Mouse (Mus musculus): ENCODE results near the gene Alyref. TPM values are rescaled to one million over a fixed set of nuclear protein-coding genes. Genes with fewer than 3 reads are reported as not detected.
"Not testable (repeated sequence)": the region's sequence is repeated elsewhere in the genome, so short reads cannot be mapped to it uniquely, and the experiment has no call there.

The Alyref gene
- polyA plus RNA-seq, 1 experiment from 2014 or later: 254 TPM

GRCm38 (mm10) chr11:120565114-120565513, 33.1 kb downstream of the Alyref start:
- 84% methylated on average over 9 of the region's 9 CpGs for whole genome bisulfite sequencing
- Histone ChIP-seq H3K4me2 (ENCODE audit: low read length) (no peak overlapping the region), H3K9ac (ENCODE audit: low read length) (no peak overlapping the region), H3K4me1 (ENCODE audit: control insufficient read depth in 2 of 2, insufficient read depth in 2 of 2, low read length in 2 of 2) (no peaks in the 10 kb centered on the region), H3K27me3 (ENCODE audit: control insufficient read depth, insufficient read depth, low read length) (no peaks in the 10 kb centered on the region), H3K4me3 (ENCODE audit: control insufficient read depth in 1 of 2, insufficient read depth in 1 of 2, low read depth in 1 of 2, low read length in 2 of 2) (no peak overlapping the region), H3K9me3 (ENCODE audit: control insufficient read depth, low read length) (no peaks in the 10 kb centered on the region), H3K27ac (replicated peaks in 1 of 2; ENCODE audit: control insufficient read depth in 1 of 2, insufficient read depth in 1 of 2, low read depth in 2 of 2, low read length in 2 of 2) (no peak overlapping the region), H3K36me3 (ENCODE audit: control insufficient read depth, insufficient read depth, low read length) (peaks cover 99% of the 10 kb centered on the region)
- ATAC-seq (ENCODE audit: insufficient number of reproducible peaks, insufficient read depth, low FRiP score, low read depth): no peak

- ATAC-seq (ENCODE audit: insufficient number of reproducible peaks, insufficient read depth, low FRiP score, low read depth): no peak
- H3K4me1 ChIP-seq (ENCODE audit: control insufficient read depth in 2 of 2, insufficient read depth in 2 of 2, low read length in 2 of 2): no peaks in the 10 kb centered on the region
- no peak overlapping the region for H3K27ac ChIP-seq (replicated peaks in 1 of 2; ENCODE audit: control insufficient read depth in 1 of 2, insufficient read depth in 1 of 2, low read depth in 2 of 2, low read length in 2 of 2)
- 95% methylated on average over 13 of the region's 13 CpGs for WGBS
- peaks cover 92% of the 10 kb centered on the region for H3K36me3 ChIP-seq (ENCODE audit: control insufficient read depth, insufficient read depth, low read length)
- H3K27me3 ChIP-seq (ENCODE audit: control insufficient read depth, insufficient read depth, low read length): no peaks in the 10 kb centered on the region
- no peak overlapping the region for H3K4me3 ChIP-seq (ENCODE audit: control insufficient read depth in 1 of 2, insufficient read depth in 1 of 2, low read depth in 1 of 2, low read length in 2 of 2)
- H3K9me3 ChIP-seq (ENCODE audit: control insufficient read depth, low read length): no peaks in the 10 kb centered on the region
- H3K9ac ChIP-seq (ENCODE audit: low read length): no peak overlapping the region
- H3K4me2 ChIP-seq (ENCODE audit: low read length): no peak overlapping the region
Measured at GRCm38 (mm10) chr11:120562949-120563348, 35.2 kb downstream of the Alyref start.

GRCm38 (mm10) chr11:120560952-120561728, 37.0 kb downstream of the Alyref start:
- H3K27me3 ChIP-seq (ENCODE audit: control insufficient read depth, insufficient read depth, low read length): no peaks in the 10 kb centered on the region
- no peak overlapping the region for H3K9ac ChIP-seq (ENCODE audit: low read length)
- no peak overlapping the region for H3K4me2 ChIP-seq (ENCODE audit: low read length)
- peaks cover 74% of the 10 kb centered on the region for H3K36me3 ChIP-seq (ENCODE audit: control insufficient read depth, insufficient read depth, low read length)
- ATAC-seq (ENCODE audit: insufficient number of reproducible peaks, insufficient read depth, low FRiP score, low read depth): no peak
- H3K27ac ChIP-seq (replicated peaks in 1 of 2; ENCODE audit: control insufficient read depth in 1 of 2, insufficient read depth in 1 of 2, low read depth in 2 of 2, low read length in 2 of 2): no peak overlapping the region
- WGBS: 91% methylated on average over 13 of the region's 13 CpGs
- H3K9me3 ChIP-seq (ENCODE audit: control insufficient read depth, low read length): 0 out of 2 replicates have a peak, but pooled peaks cover 5% of the 10 kb centered on the region
- H3K4me3 ChIP-seq (ENCODE audit: control insufficient read depth in 1 of 2, insufficient read depth in 1 of 2, low read depth in 1 of 2, low read length in 2 of 2): no peak overlapping the region
- no peaks in the 10 kb centered on the region for H3K4me1 ChIP-seq (ENCODE audit: control insufficient read depth in 2 of 2, insufficient read depth in 2 of 2, low read length in 2 of 2)

GRCm38 (mm10) chr11:120558843-120559242, 39.3 kb downstream of the Alyref start:
- H3K9ac ChIP-seq (ENCODE audit: low read length): not testable (repeated sequence)

GRCm38 (mm10) chr11:120555260-120555659, 42.9 kb downstream of the Alyref start:
- 45% methylated on average over 2 of the region's 2 CpGs for WGBS
- Histone ChIP-seq H3K36me3 (ENCODE audit: control insufficient read depth, insufficient read depth, low read length) (peaks cover 15% of the 10 kb centered on the region), H3K4me2 (ENCODE audit: low read length) (peak overlapping the region; percentile 21; the same call in 1 of the 2 replicates), H3K27ac (replicated peaks in 1 of 2; ENCODE audit: control insufficient read depth in 1 of 2, insufficient read depth in 1 of 2, low read depth in 2 of 2, low read length in 2 of 2) (peak overlapping the region; percentile 17 to 67; a peak in 2 of 4 replicates), H3K9me3 (ENCODE audit: control insufficient read depth, low read length) (0 out of 2 replicates have a peak, but pooled peaks cover 5% of the 10 kb centered on the region), H3K9ac (ENCODE audit: low read length) (peak overlapping the region; percentile 46), H3K4me3 (ENCODE audit: control insufficient read depth in 1 of 2, insufficient read depth in 1 of 2, low read depth in 1 of 2, low read length in 2 of 2) (no peak overlapping the region), H3K4me1 (ENCODE audit: control insufficient read depth in 2 of 2, insufficient read depth in 2 of 2, low read length in 2 of 2) (peaks cover 7 to 12% of the 10 kb centered on the region in 2 experiments; a peak in 3 of 4 replicates), H3K27me3 (ENCODE audit: control insufficient read depth, insufficient read depth, low read length) (no peaks in the 10 kb centered on the region)
- ATAC-seq (ENCODE audit: insufficient number of reproducible peaks, insufficient read depth, low FRiP score, low read depth): no peak

More at GRCm38 (mm10) chr11:120558843-120559242, 39.3 kb downstream of the Alyref start:
- not testable (repeated sequence) for H3K4me2 ChIP-seq (ENCODE audit: low read length); H3K27me3 ChIP-seq (ENCODE audit: control insufficient read depth, insufficient read depth, low read length); H3K27ac ChIP-seq (replicated peaks in 1 of 2; ENCODE audit: control insufficient read depth in 1 of 2, insufficient read depth in 1 of 2, low read depth in 2 of 2, low read length in 2 of 2); ATAC-seq (ENCODE audit: insufficient number of reproducible peaks, insufficient read depth, low FRiP score, low read depth); H3K9me3 ChIP-seq (ENCODE audit: control insufficient read depth, low read length); H3K4me3 ChIP-seq (ENCODE audit: control insufficient read depth in 1 of 2, insufficient read depth in 1 of 2, low read depth in 1 of 2, low read length in 2 of 2)
- H3K4me1 ChIP-seq (ENCODE audit: control insufficient read depth in 2 of 2, insufficient read depth in 2 of 2, low read length in 2 of 2): peaks cover 7 to 11% of the 10 kb centered on the region in 2 experiments; a peak in 3 of 4 replicates
- WGBS: 84% methylated on average over 6 of the region's 6 CpGs
- H3K36me3 ChIP-seq (ENCODE audit: control insufficient read depth, insufficient read depth, low read length): peaks cover 51% of the 10 kb centered on the region

- WGBS: 20% methylated on average over 7 of the region's 7 CpGs
- Histone ChIP-seq H3K36me3 (ENCODE audit: control insufficient read depth, insufficient read depth, low read length) (peaks cover 11% of the 10 kb centered on the region), H3K27ac (replicated peaks in 1 of 2; ENCODE audit: control insufficient read depth in 1 of 2, insufficient read depth in 1 of 2, low read depth in 2 of 2, low read length in 2 of 2) (peak overlapping the region; percentile 29 to 67), H3K4me2 (ENCODE audit: low read length) (peak overlapping the region; percentile 21; the same call in 1 of the 2 replicates), H3K4me3 (ENCODE audit: control insufficient read depth in 1 of 2, insufficient read depth in 1 of 2, low read depth in 1 of 2, low read length in 2 of 2) (no peak overlapping the region), H3K4me1 (ENCODE audit: control insufficient read depth in 2 of 2, insufficient read depth in 2 of 2, low read length in 2 of 2) (peaks cover 10 to 16% of the 10 kb centered on the region in 2 experiments), H3K27me3 (ENCODE audit: control insufficient read depth, insufficient read depth, low read length) (no peaks in the 10 kb centered on the region), H3K9ac (ENCODE audit: low read length) (peak overlapping the region; percentile 46), H3K9me3 (ENCODE audit: control insufficient read depth, low read length) (0 out of 2 replicates have a peak, but pooled peaks cover 5% of the 10 kb centered on the region)
- ATAC-seq (ENCODE audit: insufficient number of reproducible peaks, insufficient read depth, low FRiP score, low read depth): 0 out of 2 replicates have a peak, but pooled peaks have one; percentile 46
Measured at GRCm38 (mm10) chr11:120554834-120555233, 43.3 kb downstream of the Alyref start.

- ATAC-seq (ENCODE audit: insufficient number of reproducible peaks, insufficient read depth, low FRiP score, low read depth): no peak
- 58% methylated on average over 5 of the region's 5 CpGs for WGBS
Measured at GRCm38 (mm10) chr11:120552736-120553135, 45.4 kb downstream of the Alyref start.

More at GRCm38 (mm10) chr11:120552736-120553135, 45.4 kb downstream of the Alyref start:
- H3K27me3 ChIP-seq (ENCODE audit: control insufficient read depth, insufficient read depth, low read length): no peaks in the 10 kb centered on the region
- H3K9ac ChIP-seq (ENCODE audit: low read length): no peak overlapping the region
- peaks cover 19 to 27% of the 10 kb centered on the region in 2 experiments for H3K4me1 ChIP-seq (ENCODE audit: control insufficient read depth in 2 of 2, insufficient read depth in 2 of 2, low read length in 2 of 2)
- H3K27ac ChIP-seq (replicated peaks in 1 of 2; ENCODE audit: control insufficient read depth in 1 of 2, insufficient read depth in 1 of 2, low read depth in 2 of 2, low read length in 2 of 2): no peak overlapping the region
- no peaks in the 10 kb centered on the region for H3K36me3 ChIP-seq (ENCODE audit: control insufficient read depth, insufficient read depth, low read length)
- H3K4me2 ChIP-seq (ENCODE audit: low read length): no peak overlapping the region
- H3K9me3 ChIP-seq (ENCODE audit: control insufficient read depth, low read length): 0 out of 2 replicates have a peak, but pooled peaks cover 5% of the 10 kb centered on the region
- H3K4me3 ChIP-seq (ENCODE audit: control insufficient read depth in 1 of 2, insufficient read depth in 1 of 2, low read depth in 1 of 2, low read length in 2 of 2): no peak overlapping the region
